Mouse (Mus musculus) MEL (cell line): Measurements from ENCODE around the gene Auts2. TPM values are rescaled to one million over a fixed set of nuclear protein-coding genes. Genes with fewer than 3 reads are reported as not detected.

Experiments used
- DNase-seq: peaks from one replicate; pipeline ENCODE4 v3.0.0; 2011; ENCODE audit warnings: low read depth, low spot score
- H3K27ac ChIP-seq: 2 replicates; pipeline ENCODE4 v1.5.1; 2012; ENCODE audit warnings: low read depth, mild to moderate bottlenecking, control low read depth, low read length, moderate library complexity; ENCODE audit not compliant: control insufficient read depth
- H3K27me3 ChIP-seq, 2 experiments: fragments of 150-350 bp in 1 of 2; sonication (generic) in 1 of 2; 2 replicates each; pipeline ENCODE4 v1.6.1; 2012; ENCODE audit warnings: low read length in 2 of 2, mild to moderate bottlenecking in 2 of 2, improper control_type of control experiment in 1 of 2, moderate library complexity in 1 of 2; ENCODE audit not compliant: insufficient read depth in 2 of 2, control insufficient read depth in 1 of 2
- H3K36me3 ChIP-seq, 2 experiments: 2 replicates each; pipeline ENCODE4 v1.6.1; 2012 to 2014; ENCODE audit warnings: low read length in 2 of 2, improper control_type of control experiment in 1 of 2, inconsistent platforms in 1 of 2, mild to moderate bottlenecking in 1 of 2; ENCODE audit not compliant: insufficient read depth in 2 of 2, control insufficient read depth in 1 of 2
- H3K4me1 ChIP-seq, 2 experiments: fragments of 150-350 bp in 1 of 2; sonication (generic) in 1 of 2; 2 replicates each; pipeline ENCODE4 v1.6.1; 2012; ENCODE audit warnings: low read length in 2 of 2, improper control_type of control experiment in 1 of 2, mild to moderate bottlenecking in 1 of 2; ENCODE audit not compliant: insufficient read depth in 2 of 2, control insufficient read depth in 1 of 2
- H3K4me3 ChIP-seq, 2 experiments: fragments of 150-350 bp in 1 of 2; sonication (generic) in 1 of 2; 2 replicates each; pipeline ENCODE4 v1.5.1; 2012; ENCODE audit warnings: low read depth in 2 of 2, low read length in 2 of 2, mild to moderate bottlenecking in 2 of 2, moderate library complexity in 2 of 2, control low read depth in 1 of 2, improper control_type of control experiment in 1 of 2; ENCODE audit not compliant: control insufficient read depth in 1 of 2, insufficient read depth in 1 of 2
- H3K79me2 ChIP-seq: 2 replicates; pipeline ENCODE4 v1.6.1; 2012; ENCODE audit warnings: mild to moderate bottlenecking, low read length, moderate library complexity; ENCODE audit not compliant: control insufficient read depth, poor library complexity, insufficient read depth
- H3K9ac ChIP-seq: 2 replicates; pipeline ENCODE4 v1.6.1; 2012; ENCODE audit warnings: low read depth, mild to moderate bottlenecking, control low read depth, low read length, moderate library complexity; ENCODE audit not compliant: control insufficient read depth, poor library complexity, severe bottlenecking
- H3K9me3 ChIP-seq: fragments of 150-350 bp; sonication (generic); replicated peaks from 2 replicates; pipeline ENCODE4 v1.6.1; 2012; ENCODE audit warnings: mild to moderate bottlenecking, low read length, improper control_type of control experiment, moderate library complexity; ENCODE audit not compliant: insufficient read depth
- BHLHE40 ChIP-seq: IDR thresholded peaks from 2 replicates; pipeline ENCODE4 v1.6.1; 2012; ENCODE audit warnings: low read depth, mild to moderate bottlenecking, inconsistent platforms, low read length, improper control_type of control experiment, borderline replicate concordance
- CHD2 ChIP-seq: IDR thresholded peaks from 2 replicates; pipeline ENCODE4 v1.6.1; 2011; ENCODE audit warnings: low read length, improper control_type of control experiment
- EP300 ChIP-seq, 2 experiments: IDR thresholded peaks; 2 replicates each; pipeline ENCODE4 v1.6.1; 2011; ENCODE audit warnings: improper control_type of control experiment in 2 of 2, low read length in 2 of 2, low read depth in 1 of 2, mild to moderate bottlenecking in 1 of 2
- GABPA ChIP-seq: IDR thresholded peaks from 2 replicates; pipeline ENCODE4 v1.6.1; 2012; ENCODE audit warnings: low read depth, mild to moderate bottlenecking, inconsistent platforms, low read length, improper control_type of control experiment, moderate library complexity
- GATA1 ChIP-seq: IDR thresholded peaks from 2 replicates; pipeline ENCODE4 v1.6.1; 2011; ENCODE audit warnings: low read depth, low read length, improper control_type of control experiment
- HCFC1 ChIP-seq: IDR thresholded peaks from 2 replicates; pipeline ENCODE4 v1.6.1; 2012; ENCODE audit warnings: low read depth, mild to moderate bottlenecking, inconsistent platforms, low read length, improper control_type of control experiment, moderate library complexity
- MEF2A ChIP-seq: IDR thresholded peaks from 2 replicates; pipeline ENCODE4 v1.6.1; 2014; ENCODE audit warnings: low read depth, mild to moderate bottlenecking, inconsistent platforms, low read length, improper control_type of control experiment; ENCODE audit not compliant: poor library complexity, insufficient replicate concordance, severe bottlenecking; ENCODE audit errors: extremely low read depth
- NRF1 ChIP-seq: IDR thresholded peaks from 2 replicates; pipeline ENCODE4 v1.6.1; 2014; ENCODE audit warnings: low read depth, mild to moderate bottlenecking, inconsistent platforms, low read length, improper control_type of control experiment, moderate library complexity; ENCODE audit not compliant: poor library complexity, insufficient read depth, severe bottlenecking
- POLR2A ChIP-seq, 2 experiments: IDR thresholded peaks; 2 replicates each; pipeline ENCODE4 v1.6.1; 2011 to 2012; ENCODE audit warnings: low read length in 2 of 2, mild to moderate bottlenecking in 2 of 2, control low read depth in 1 of 2, improper control_type of control experiment in 1 of 2, low read depth in 1 of 2, moderate library complexity in 1 of 2; ENCODE audit not compliant: control insufficient read depth in 1 of 2, insufficient read depth in 1 of 2, poor library complexity in 1 of 2
- POLR2AphosphoS5 ChIP-seq: IDR thresholded peaks from 2 replicates; pipeline ENCODE4 v1.6.1; 2012; ENCODE audit warnings: low read depth, borderline replicate concordance, mild to moderate bottlenecking, inconsistent platforms, low read length, moderate library complexity, mixed read lengths
- SIN3A ChIP-seq: IDR thresholded peaks from 2 replicates; pipeline ENCODE4 v1.6.1; 2012; ENCODE audit warnings: low read length, improper control_type of control experiment, inconsistent platforms
- TAL1 ChIP-seq: IDR thresholded peaks from 2 replicates; pipeline ENCODE4 v1.6.1; 2012; ENCODE audit warnings: mild to moderate bottlenecking, inconsistent platforms, low read length, moderate library complexity, mixed read lengths
- TBP ChIP-seq: IDR thresholded peaks from 2 replicates; pipeline ENCODE4 v1.8.0; 2011; ENCODE audit warnings: low read depth, low read length, improper control_type of control experiment
- TCF12 ChIP-seq: IDR thresholded peaks from 2 replicates; pipeline ENCODE4 v1.6.1; 2014; ENCODE audit warnings: low read depth, mild to moderate bottlenecking, inconsistent platforms, low read length, improper control_type of control experiment, moderate library complexity
- UBTF ChIP-seq: IDR thresholded peaks from 2 replicates; pipeline ENCODE4 v1.6.1; 2012; ENCODE audit warnings: low read depth, mild to moderate bottlenecking, inconsistent platforms, low read length, improper control_type of control experiment, moderate library complexity, borderline replicate concordance; ENCODE audit not compliant: insufficient read depth
- USF1 ChIP-seq: IDR thresholded peaks from 2 replicates; pipeline ENCODE4 v1.6.1; 2014; ENCODE audit warnings: low read depth, mild to moderate bottlenecking, inconsistent platforms, low read length, improper control_type of control experiment, moderate library complexity
- ZKSCAN1 ChIP-seq: IDR thresholded peaks from 2 replicates; pipeline ENCODE4 v1.6.1; 2012; ENCODE audit warnings: low read depth, mild to moderate bottlenecking, inconsistent platforms, low read length, improper control_type of control experiment, moderate library complexity
- ZNF384 ChIP-seq: IDR thresholded peaks from 2 replicates; pipeline ENCODE4 v1.6.1; 2012; ENCODE audit warnings: low read depth, mild to moderate bottlenecking, inconsistent platforms, low read length, improper control_type of control experiment
- polyA plus RNA-seq, 2 experiments: library from polyadenylated mRNA; stranded (reverse) in 1 of 2; unstranded in 1 of 2; fragments of >175 nt in 1 of 2; fragments of >200 nt in 1 of 2; gene quantifications; 2 replicates each; pipeline versions ENCODE4 v1.2.1 to v1.2.4; 2012; ENCODE audit warnings: low replicate concordance in 2 of 2, low read depth in 1 of 2; ENCODE audit not compliant: insufficient read length in 2 of 2, insufficient read depth in 1 of 2, missing spikeins in 1 of 2
- total RNA-seq: library from RNA; depleted of rRNA; stranded (reverse); fragments of 300-350 nt; gene quantifications from 2 replicates; pipeline ENCODE4 v1.2.3, GENCODE M21; 2012

The Auts2 gene
- total and polyA plus RNA-seq, 3 experiments: not detected

DNA sequence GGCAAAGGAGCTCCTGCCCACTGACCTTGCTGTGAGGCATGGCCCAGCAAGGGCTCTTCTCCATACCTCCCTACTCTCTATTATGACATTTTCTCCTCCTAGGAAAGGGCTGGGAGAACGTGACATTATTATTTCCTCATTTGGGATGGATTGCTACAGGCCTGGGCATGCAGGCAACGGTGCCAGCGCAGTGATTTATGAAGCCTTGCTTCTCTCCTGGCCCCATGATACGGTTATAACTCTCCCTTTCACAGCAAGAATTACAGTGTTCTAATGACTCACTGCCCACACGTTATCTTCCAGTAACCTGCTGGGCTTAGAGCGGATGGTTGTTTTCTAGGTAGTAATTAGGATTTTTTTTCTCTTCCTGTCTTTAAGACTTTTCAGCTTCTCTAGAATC lies 977.1 kb downstream of the Auts2 start:
- no peak for DNase-seq
- Histone ChIP-seq H3K4me1 (no peaks in the 10 kb centered on the region), H3K27me3 (no peaks in the 10 kb centered on the region), H3K4me3 (no peak overlapping the region), H3K9me3 (no peaks in the 10 kb centered on the region), H3K36me3 (no peaks in the 10 kb centered on the region), H3K27ac (no peak overlapping the region), H3K9ac (no peak overlapping the region), H3K79me2 (no peaks in the 10 kb centered on the region)
- TF ChIP-seq USF1 (no peak), ZNF384 (no peak), POLR2AphosphoS5 (no peak), BHLHE40 (no peak), GATA1 (no peak), GABPA (no peak), TAL1 (no peak), SIN3A (no peak), TBP (no peak), CHD2 (no peak), TCF12 (no peak), HCFC1 (no peak)

GRCm38 (mm10) chr5:131563630-131564252 lies 979.4 kb downstream of the Auts2 start:
- H3K79me2 ChIP-seq: no peaks in the 10 kb centered on the region
- H3K9ac ChIP-seq: no peak overlapping the region
- no peak overlapping the region for H3K4me3 ChIP-seq
- no peaks in the 10 kb centered on the region for H3K9me3 ChIP-seq
- DNase-seq: no peak
- H3K36me3 ChIP-seq: no peaks in the 10 kb centered on the region
- H3K27ac ChIP-seq: no peak overlapping the region
- TF ChIP-seq EP300 (IDR thresholded peaks at IDR 0.05; ENCODE audit: low read depth in 1 of 2, low read length in 2 of 2) (no peak), POLR2A (IDR thresholded peaks at IDR 0.05; ENCODE audit: control insufficient read depth in 1 of 2, insufficient read depth in 1 of 2, low read depth in 1 of 2, low read length in 2 of 2, poor library complexity in 1 of 2) (no peak), POLR2AphosphoS5 (no peak), MEF2A (no peak), UBTF (no peak), CHD2 (no peak), GABPA (no peak), NRF1 (no peak), ZKSCAN1 (no peak)
- TF ChIP-seq, all 39 proteins: peak for 0
- H3K4me1 ChIP-seq: no peaks in the 10 kb centered on the region
- H3K27me3 ChIP-seq: no peaks in the 10 kb centered on the region
